Mouse (Mus musculus) forebrain, embryonic 10.5 days (tissue): ENCODE data around the gene Dpep1. TPM values are rescaled to one million over a fixed set of nuclear protein-coding genes. Genes with fewer than 3 reads are reported as not detected.
"Not testable (repeated sequence)": the region's sequence is repeated elsewhere in the genome, so short reads cannot be mapped to it uniquely, and the experiment has no call there.

Experiments
- DNase-seq: peaks from one replicate; pipeline ENCODE4 v3.0.0-alpha.2; 2017; ENCODE audit warnings: low spot score; ENCODE audit errors: extremely low spot score
- H3K27ac ChIP-seq: fragments of 300-500 bp; sonication (generic); 2 replicates; pipeline ENCODE4 v1.5.1; 2016; ENCODE audit warnings: mild to moderate bottlenecking
- H3K27me3 ChIP-seq: fragments of 300-500 bp; sonication (generic); 2 replicates; pipeline ENCODE4 v1.6.1; 2016; ENCODE audit warnings: mild to moderate bottlenecking; ENCODE audit not compliant: poor library complexity, severe bottlenecking
- H3K36me3 ChIP-seq: fragments of 300-500 bp; sonication (generic); replicated peaks from 2 replicates; pipeline ENCODE4 v1.6.1; 2016; ENCODE audit warnings: mild to moderate bottlenecking, moderate library complexity
- H3K4me1 ChIP-seq: fragments of 300-500 bp; sonication (generic); 2 replicates; pipeline ENCODE4 v1.6.1; 2016
- H3K4me3 ChIP-seq: fragments of 300-500 bp; sonication (generic); 2 replicates; pipeline ENCODE4 v1.5.1; 2016; ENCODE audit warnings: mild to moderate bottlenecking, moderate library complexity
- H3K9me3 ChIP-seq: fragments of 300-500 bp; sonication (generic); 2 replicates; pipeline ENCODE4 v1.6.1; 2016; ENCODE audit warnings: mild to moderate bottlenecking, moderate library complexity
- WGBS: fragments of 180-500 bp; shearing (Covaris S2); methylation state at CpG from one replicate; pipeline ENCODE4 v1.1.7; 2016; 5-methylcytosine and 5-hydroxymethylcytosine counted together
- polyA plus RNA-seq: library from polyadenylated mRNA; unstranded; fragments of >200 nt; fragmentation: Nextera tagmentation; extraction: Ambion mirVana; gene quantifications from 2 replicates; pipeline ENCODE4 v1.2.1, GENCODE M21; 2016

Gene Dpep1
- polyA plus RNA-seq, 1 experiment from 2014 or later: 10.1 TPM

DNA sequence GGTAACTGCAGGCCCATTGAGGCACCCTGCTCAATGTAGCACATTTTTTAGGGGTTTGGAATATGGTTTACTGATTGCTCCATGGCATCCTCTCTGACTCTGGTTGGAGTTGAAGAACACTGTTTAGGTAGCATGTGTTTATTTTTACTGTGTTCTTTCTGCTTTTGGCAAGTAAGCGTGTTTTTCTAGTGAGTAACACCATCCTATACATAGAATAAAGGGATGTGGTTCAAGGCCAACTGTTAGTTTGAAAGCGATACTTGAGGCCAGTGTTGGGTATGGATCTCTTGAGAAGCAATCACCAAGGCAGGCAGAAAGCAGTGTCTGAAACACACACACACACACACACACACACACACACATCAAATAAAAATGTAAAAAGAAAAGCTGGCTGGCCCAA lies 2.0 kb downstream of the Dpep1 start:
- Histone ChIP-seq H3K27me3 (peaks cover 5% of the 10 kb centered on the region; the same call in 1 of the 2 replicates), H3K4me1 (peaks cover 57% of the 10 kb centered on the region), H3K36me3 (no peaks in the 10 kb centered on the region), H3K27ac (no peak overlapping the region), H3K4me3 (no peak overlapping the region), H3K9me3 (no peaks in the 10 kb centered on the region)
- WGBS: 90% methylated on average over 2 of the region's 2 CpGs
- no peak for DNase-seq

DNA sequence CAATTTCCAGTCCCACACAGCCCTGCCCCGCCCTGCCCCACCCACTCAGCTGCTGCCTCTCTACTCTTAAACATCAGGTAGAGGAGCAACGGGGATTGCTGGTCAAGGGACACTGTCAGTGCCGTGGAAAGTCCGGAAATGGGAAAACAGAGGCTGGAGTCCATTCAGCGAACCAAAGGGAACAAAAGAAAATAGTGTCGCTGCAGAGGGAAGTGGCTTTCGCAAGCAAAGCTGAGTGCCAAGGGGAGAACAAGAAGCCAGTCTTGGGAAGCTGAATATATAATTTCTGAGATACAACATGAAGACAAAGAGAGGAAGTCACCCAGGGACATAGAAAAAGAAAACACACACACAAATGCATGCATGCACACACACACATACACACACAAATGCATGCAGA lies 2.8 kb downstream of the Dpep1 start:
- Histone ChIP-seq H3K4me1 (peaks cover 59% of the 10 kb centered on the region), H3K36me3 (no peaks in the 10 kb centered on the region), H3K4me3 (no peak overlapping the region), H3K9me3 (no peaks in the 10 kb centered on the region), H3K27me3 (peaks cover 5% of the 10 kb centered on the region; the same call in 1 of the 2 replicates), H3K27ac (no peak overlapping the region)
- 84% methylated on average over 7 of the region's 7 CpGs for WGBS
- DNase-seq: no peak

DNA sequence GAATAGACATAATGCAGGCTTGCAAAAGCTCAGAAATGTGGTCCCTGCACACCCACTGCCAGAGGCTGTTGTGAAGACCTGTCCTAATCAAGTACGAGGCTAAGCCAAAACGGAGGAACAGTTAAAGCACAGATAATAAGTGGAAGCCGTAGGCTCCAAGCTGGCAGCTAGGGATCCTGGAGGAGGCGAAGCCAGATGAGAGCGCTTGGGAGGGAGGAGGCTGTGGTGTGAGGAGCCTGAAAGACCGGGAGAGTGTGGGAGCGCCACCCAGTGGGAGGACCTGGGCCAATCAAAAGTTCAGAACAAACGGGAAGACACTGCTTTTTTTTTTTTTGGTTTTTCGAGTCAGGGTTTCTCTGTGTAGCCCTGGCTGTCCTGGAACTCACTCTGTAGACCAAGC lies 4.6 kb downstream of the Dpep1 start:
- whole genome bisulfite sequencing: 5% methylated on average over 9 of the region's 9 CpGs
- Histone ChIP-seq H3K4me1 (peaks cover 47% of the 10 kb centered on the region), H3K4me3 (peak overlapping the region; percentile 6; the same call in 1 of the 2 replicates), H3K36me3 (no peaks in the 10 kb centered on the region), H3K9me3 (no peaks in the 10 kb centered on the region), H3K27me3 (peaks cover 5% of the 10 kb centered on the region; the same call in 1 of the 2 replicates), H3K27ac (no peak overlapping the region; the same call in none of the 2 replicates)
- peak; percentile 78 for DNase-seq

DNA sequence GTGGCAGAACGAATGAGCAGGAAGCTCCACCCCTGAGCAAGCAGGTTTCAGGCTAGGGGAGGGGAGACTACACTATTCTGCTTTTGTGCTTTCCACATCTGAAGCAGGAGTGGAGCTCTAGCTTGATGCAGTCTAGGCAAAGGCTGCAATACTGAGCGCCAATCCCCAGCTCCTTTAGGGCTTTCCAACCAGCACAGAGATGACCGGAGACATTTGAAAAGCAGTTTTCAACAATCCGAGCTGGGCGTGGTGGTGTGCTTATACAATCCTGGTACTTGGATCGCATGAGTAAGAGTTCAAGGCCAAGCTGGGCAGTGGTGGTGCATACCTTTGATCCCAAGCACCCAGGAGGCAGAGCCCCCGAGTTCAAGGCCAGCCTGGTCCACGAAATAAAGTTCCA lies 5.9 kb downstream of the Dpep1 start:
- WGBS: 66% methylated on average over 8 of the region's 8 CpGs
- Histone ChIP-seq H3K9me3 (no peaks in the 10 kb centered on the region), H3K27ac (no peak overlapping the region), H3K36me3 (0 out of 2 replicates have a peak, but pooled peaks cover 1% of the 10 kb centered on the region), H3K4me3 (no peak overlapping the region), H3K27me3 (peaks cover 5% of the 10 kb centered on the region; the same call in 1 of the 2 replicates), H3K4me1 (peaks cover 35% of the 10 kb centered on the region)
- DNase-seq: peak; percentile 12

DNA sequence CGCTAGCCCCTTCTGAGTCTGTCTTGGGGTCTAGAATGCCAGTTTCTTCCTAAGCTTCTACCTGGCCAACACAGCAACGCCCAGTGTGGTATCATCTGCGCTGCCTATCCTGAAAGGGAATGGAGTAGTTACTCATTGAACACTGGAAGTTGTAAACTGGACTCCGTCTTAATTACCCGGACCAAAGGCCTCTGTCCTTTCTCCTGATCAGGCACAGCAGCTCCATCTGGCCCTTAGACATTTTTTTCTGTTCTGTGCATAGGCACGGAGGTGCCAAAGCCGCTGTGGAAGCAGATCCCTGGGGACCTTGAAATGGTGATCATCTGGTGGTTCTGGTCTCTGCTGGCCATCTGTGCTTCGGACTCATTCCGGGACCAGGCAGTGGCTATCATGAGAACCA lies 7.7 kb downstream of the Dpep1 start:
- no peaks in the 10 kb centered on the region for H3K9me3 ChIP-seq
- 0 out of 2 replicates have a peak, but pooled peaks cover 3% of the 10 kb centered on the region for H3K36me3 ChIP-seq
- H3K4me1 ChIP-seq: peaks cover 18% of the 10 kb centered on the region
- no peak overlapping the region for H3K27ac ChIP-seq
- no peak overlapping the region for H3K4me3 ChIP-seq
- WGBS: 90% methylated on average over 9 of the region's 9 CpGs
- H3K27me3 ChIP-seq: peaks cover 5% of the 10 kb centered on the region; the same call in 1 of the 2 replicates
- no peak for DNase-seq

DNA sequence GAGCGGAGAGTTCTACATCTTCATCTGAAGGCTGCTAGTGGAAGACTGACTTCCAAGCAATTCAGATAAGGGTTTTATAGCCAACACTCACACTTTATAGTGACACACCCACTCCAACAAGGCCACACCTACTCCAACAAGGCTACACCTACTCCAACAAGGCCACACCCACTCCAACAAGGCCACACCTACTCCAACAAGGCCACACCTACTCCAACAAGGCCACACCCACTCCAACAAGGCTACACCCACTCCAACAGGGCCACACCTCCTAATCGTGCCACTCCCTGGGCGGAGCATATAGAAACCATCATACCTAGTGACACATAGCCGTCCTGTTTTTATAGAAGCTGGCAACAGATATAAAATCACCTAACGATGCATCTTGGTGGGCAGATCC lies 11.0 kb downstream of the Dpep1 start:
- H3K27me3 ChIP-seq, H3K4me1 ChIP-seq, H3K9me3 ChIP-seq, H3K36me3 ChIP-seq, H3K4me3 ChIP-seq, H3K27ac ChIP-seq, DNase-seq: not testable (repeated sequence)
- WGBS: 82% methylated on average over 5 of the region's 5 CpGs

DNA sequence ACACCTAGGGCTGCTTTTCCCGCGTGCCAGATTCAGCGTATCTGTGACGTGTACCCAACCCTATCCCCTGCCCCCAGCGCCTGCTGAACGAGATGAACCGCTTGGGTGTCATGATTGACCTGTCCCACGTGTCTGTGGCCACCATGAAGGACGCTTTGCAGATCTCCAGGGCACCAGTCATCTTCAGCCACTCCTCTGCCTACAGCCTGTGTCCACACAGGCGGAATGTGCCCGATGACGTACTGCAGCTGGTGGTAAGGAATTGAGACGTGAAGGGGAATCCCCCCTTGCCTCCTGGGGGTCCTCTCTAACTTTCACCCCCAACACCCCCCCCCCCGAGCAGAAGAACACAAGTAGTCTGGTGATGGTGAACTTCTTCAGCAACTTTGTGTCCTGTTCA lies 13.8 kb downstream of the Dpep1 start:
- Histone ChIP-seq H3K9me3 (no peaks in the 10 kb centered on the region), H3K36me3 (peaks cover 16% of the 10 kb centered on the region), H3K4me3 (no peak overlapping the region), H3K27ac (no peak overlapping the region), H3K27me3 (no peaks in the 10 kb centered on the region), H3K4me1 (no peaks in the 10 kb centered on the region)
- DNase-seq: no peak
- 80% methylated on average over 14 of the region's 14 CpGs for WGBS

DNA sequence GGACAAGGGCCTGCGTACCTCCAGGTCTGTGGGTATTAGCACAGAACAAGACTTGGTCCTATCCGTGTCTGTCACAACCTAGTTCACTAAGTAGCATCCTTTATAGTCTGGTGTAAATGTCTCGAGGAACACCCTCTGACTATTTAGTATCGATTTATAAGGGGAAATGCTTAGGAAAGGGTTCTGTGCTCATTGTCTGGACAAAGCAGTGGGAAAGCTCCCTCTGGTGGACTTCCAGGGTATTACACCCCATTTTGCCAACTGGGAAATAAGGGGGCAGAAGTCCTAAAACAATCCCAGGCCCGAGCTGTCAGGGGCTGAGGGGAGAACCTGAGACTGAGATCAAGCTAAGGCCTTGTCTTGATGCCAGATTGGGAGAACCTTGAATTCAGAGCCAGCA lies 16.2 kb downstream of the Dpep1 start:
- Histone ChIP-seq H3K27me3 (no peaks in the 10 kb centered on the region), H3K36me3 (peaks cover 35% of the 10 kb centered on the region), H3K4me3 (no peak overlapping the region), H3K9me3 (no peaks in the 10 kb centered on the region), H3K4me1 (no peaks in the 10 kb centered on the region), H3K27ac (no peak overlapping the region)
- peak; percentile 80 for DNase-seq
- 34% methylated on average over 5 of the region's 5 CpGs for WGBS

DNA sequence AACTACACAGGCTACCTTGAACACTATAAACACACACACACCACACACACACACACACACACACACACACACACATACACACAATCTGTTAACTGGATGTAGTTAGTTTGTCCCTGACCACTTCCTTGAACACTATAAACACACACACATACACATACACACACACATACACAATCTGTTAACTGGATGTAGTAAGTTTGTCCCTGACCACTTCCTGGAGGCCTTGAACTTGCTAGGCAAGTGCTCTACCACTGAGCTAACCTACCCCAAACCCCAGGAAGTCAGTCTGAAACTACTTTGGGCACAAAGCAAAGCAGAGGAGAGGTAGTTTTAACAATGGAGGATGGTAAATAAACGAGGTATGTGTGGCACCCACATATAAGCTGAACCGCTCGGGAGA lies 17.5 kb downstream of the Dpep1 start:
- H3K9me3 ChIP-seq: no peaks in the 10 kb centered on the region
- peaks cover 47% of the 10 kb centered on the region for H3K36me3 ChIP-seq
- no peaks in the 10 kb centered on the region for H3K27me3 ChIP-seq
- H3K4me3 ChIP-seq: no peak overlapping the region
- H3K4me1 ChIP-seq: no peaks in the 10 kb centered on the region
- DNase-seq: no peak
- 90% methylated on average over 3 of the region's 3 CpGs for WGBS
- H3K27ac ChIP-seq: no peak overlapping the region

DNA sequence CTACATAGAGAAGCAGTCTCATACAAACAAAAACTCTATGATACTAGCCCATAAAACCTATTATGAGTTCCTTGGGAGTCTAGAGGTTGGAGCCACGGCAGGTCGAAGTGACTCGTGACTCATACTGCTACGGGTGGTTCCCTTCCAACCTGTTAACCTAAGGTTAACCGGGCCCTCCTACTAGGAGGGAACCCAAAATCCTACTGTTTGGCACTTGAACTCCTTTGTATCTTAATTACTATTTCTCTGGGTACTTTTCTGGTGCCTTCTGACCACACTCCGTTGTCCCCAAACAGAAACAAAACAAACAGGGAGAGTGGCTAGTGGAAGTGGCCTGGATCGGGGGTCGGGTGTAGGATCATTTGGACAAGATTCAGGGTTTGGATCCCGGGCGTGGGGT lies 25.8 kb downstream of the Dpep1 start:
- Histone ChIP-seq H3K4me3 (peak overlapping the region; percentile 97), H3K4me1 (peaks cover 28% of the 10 kb centered on the region), H3K27ac (peak overlapping the region; percentile 87), H3K36me3 (peaks cover 42% of the 10 kb centered on the region), H3K9me3 (no peaks in the 10 kb centered on the region), H3K27me3 (no peaks in the 10 kb centered on the region)
- no peak for DNase-seq
- WGBS: 52% methylated on average over 10 of the region's 10 CpGs

DNA sequence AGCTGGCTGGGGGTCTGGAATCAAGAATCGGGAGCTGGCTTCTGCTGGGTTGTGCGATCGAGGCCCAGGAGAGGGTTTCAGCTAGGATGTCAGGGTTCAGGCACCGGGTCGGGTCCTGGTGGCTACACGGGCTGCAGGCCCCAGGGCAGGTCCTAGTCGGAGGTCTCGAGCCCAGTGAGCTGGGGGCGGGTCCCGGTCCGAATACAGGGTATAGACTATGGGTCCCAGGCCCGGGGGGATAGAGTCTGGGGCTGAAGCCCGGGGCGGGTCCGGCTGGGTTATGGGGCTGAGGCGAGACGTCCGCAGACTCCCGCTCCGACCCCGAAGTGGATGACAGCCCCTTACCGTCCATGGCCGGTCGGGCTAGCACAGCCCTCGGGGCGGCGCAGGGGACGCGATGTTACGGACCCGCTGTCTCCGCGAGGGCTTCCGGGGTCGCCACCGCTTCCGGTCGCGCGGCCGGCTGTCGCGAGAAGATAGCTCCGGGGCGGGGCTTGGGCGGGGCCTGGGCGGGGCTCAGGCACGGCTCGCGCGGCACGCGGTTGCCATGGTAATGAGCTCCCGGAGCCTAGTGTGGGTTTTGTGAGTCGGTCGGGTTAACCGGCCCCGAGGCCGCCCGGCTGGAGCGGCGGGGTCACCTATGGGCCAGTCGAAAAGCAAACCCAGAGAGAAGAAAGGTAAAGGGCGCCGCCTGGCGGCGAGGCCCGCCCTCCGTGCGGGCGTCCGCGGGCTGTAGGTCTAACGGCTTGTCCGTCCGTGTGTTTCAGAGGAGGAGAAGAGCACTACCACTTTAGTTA lies 26.5 kb downstream of the Dpep1 start, which contains the start of the genes Chmp1a and Spata33:
Gene Chmp1a, minus strand, starts transcription at position 443 of the 797 bp plus-strand sequence.
Gene Spata33, plus strand, starts transcription at position 512 of the 797 bp plus-strand sequence.
- WGBS: 1% methylated on average over 76 of the region's 76 CpGs
- H3K4me1 ChIP-seq: peaks cover 28% of the 10 kb centered on the region
- H3K9me3 ChIP-seq: no peaks in the 10 kb centered on the region
- H3K4me3 ChIP-seq: peak within 1 kb of the TSS; percentile 97
- H3K36me3 ChIP-seq: peaks cover 35% of the 10 kb centered on the region
- H3K27me3 ChIP-seq: no peaks in the 10 kb centered on the region
- peak within 1 kb of the TSS; percentile 87 for H3K27ac ChIP-seq
- peak; percentile 99 for DNase-seq

DNA sequence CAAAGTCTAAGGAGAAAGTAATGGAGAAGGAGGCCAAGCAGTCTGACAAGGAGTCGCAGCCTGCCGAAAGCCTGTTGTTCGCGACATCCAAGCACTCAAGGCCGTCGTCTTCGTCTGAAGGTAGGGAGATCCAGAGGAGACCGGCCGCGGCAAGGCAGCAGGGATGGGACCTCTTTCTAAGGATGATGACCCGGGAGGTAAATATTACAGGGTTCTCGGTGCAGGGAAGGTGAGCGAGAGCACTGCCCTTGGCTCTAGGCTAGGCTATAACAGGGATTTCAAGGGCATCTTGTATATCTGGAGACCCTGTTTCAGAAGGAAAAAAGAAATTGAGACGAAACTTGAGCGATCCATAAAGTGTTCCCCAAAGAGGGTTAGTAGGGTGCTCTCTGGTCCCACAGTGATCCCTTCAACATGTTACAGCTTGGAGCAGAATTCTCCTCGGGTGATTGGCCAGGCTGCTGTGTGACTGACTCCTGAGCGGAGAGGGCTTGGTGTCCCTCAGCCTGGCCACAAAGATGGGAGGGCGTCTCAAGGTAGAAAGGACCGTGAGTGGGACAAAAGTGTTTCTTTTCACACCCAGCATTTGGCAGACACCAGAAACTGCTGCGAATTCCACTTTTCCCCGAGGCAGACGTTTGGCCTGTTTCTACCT lies 27.2 kb downstream of the Dpep1 start:
- Histone ChIP-seq H3K4me1 (peaks cover 28% of the 10 kb centered on the region), H3K4me3 (peak overlapping the region; percentile 97), H3K27me3 (no peaks in the 10 kb centered on the region), H3K27ac (peak overlapping the region; percentile 87), H3K36me3 (peaks cover 28% of the 10 kb centered on the region), H3K9me3 (no peaks in the 10 kb centered on the region)
- 26% methylated on average over 22 of the region's 22 CpGs for WGBS
- DNase-seq: no peak

DNA sequence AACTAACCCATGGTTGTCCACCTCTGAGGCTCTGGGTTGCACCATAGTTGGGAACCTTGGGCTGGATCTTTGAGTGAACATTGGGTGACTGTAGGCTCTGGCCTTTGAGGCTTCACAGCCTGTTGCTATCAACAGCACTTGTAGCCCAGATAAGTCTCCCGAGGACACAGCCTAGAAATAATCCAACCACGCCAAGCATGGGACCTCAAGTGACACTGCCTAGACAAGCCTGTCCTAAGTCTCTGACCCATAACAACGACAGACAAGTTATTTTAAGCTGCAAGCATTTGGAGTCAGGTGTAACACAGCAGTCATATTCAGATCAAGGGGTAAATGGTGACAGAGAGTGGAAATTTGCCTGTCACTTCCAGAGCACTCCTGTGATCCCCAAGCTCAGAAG lies 29.4 kb downstream of the Dpep1 start:
- Histone ChIP-seq H3K27ac (no peak overlapping the region), H3K9me3 (no peaks in the 10 kb centered on the region)

More for the DNA sequence above, 29.4 kb downstream of the Dpep1 start:
- Histone ChIP-seq H3K27me3 (no peaks in the 10 kb centered on the region), H3K4me3 (no peak overlapping the region), H3K4me1 (peaks cover 28% of the 10 kb centered on the region), H3K36me3 (peaks cover 6% of the 10 kb centered on the region; the same call in 1 of the 2 replicates)
- no peak for DNase-seq
- WGBS: 82% methylated on average over 3 of the region's 3 CpGs
